Mouse (Mus musculus): ENCODE data around the gene Pomt2. TPM values are rescaled to one million over a fixed set of nuclear protein-coding genes. Genes with fewer than 3 reads are reported as not detected.
"Not testable (repeated sequence)": the region's sequence is repeated elsewhere in the genome, so short reads cannot be mapped to it uniquely, and the experiment has no call there.

The Pomt2 gene
- total RNA-seq (2021) = 10 to 100 TPM; 21.0 to 22.8 TPM

- peak; percentile 91 to 96 for DNase-seq (ENCODE audit: extremely low spot score in 1 of 2, low spot score in 2 of 2)
- intact Hi-C loops (cut with DNase I) = no loop called here
These were observed at the start of gene Pomt2 for GRCm38 (mm10) chr12:87147395-87148089. Gene Pomt2, minus strand, starts transcription at chr12:87147968.

GRCm38 (mm10) chr12:87196310-87196709 lies 48.5 kb upstream of the Pomt2 start:
- no peak for DNase-seq (ENCODE audit: extremely low spot score in 1 of 2, low spot score in 2 of 2)
- intact Hi-C loops (cut with DNase I) = no loop called here

GRCm38 (mm10) chr12:87195069-87195468 lies 47.3 kb upstream of the Pomt2 start:
- intact Hi-C loops (cut with DNase I) = no loop called here
- DNase-seq (ENCODE audit: extremely low spot score in 1 of 2, low spot score in 2 of 2) = no peak

- DNase-seq (ENCODE audit: extremely low spot score in 1 of 2, low spot score in 2 of 2) = no peak
These were observed 45.2 kb upstream of the Pomt2 start for GRCm38 (mm10) chr12:87193008-87193407.

GRCm38 (mm10) chr12:87177631-87178030 lies 29.9 kb upstream of the Pomt2 start:
- no peak for DNase-seq (ENCODE audit: extremely low spot score in 1 of 2, low spot score in 2 of 2)
- intact Hi-C loops (cut with DNase I) = no loop called here

More at GRCm38 (mm10) chr12:87193008-87193407, 45.2 kb upstream of the Pomt2 start:
- intact Hi-C loops (cut with DNase I) = no loop called here

- intact Hi-C loops (cut with DNase I) = no loop called here
- no peak for DNase-seq (ENCODE audit: extremely low spot score in 1 of 2, low spot score in 2 of 2)
These were observed 27.6 kb upstream of the Pomt2 start for GRCm38 (mm10) chr12:87175194-87175946.

- no peak for DNase-seq (ENCODE audit: extremely low spot score in 1 of 2, low spot score in 2 of 2)
- intact Hi-C loops (cut with DNase I) = no loop called here
These were observed 13.0 kb upstream of the Pomt2 start for GRCm38 (mm10) chr12:87160815-87161214.

- no peak for DNase-seq (ENCODE audit: extremely low spot score in 1 of 2, low spot score in 2 of 2)
- intact Hi-C loops (cut with DNase I) = no loop called here
These were observed 12.5 kb upstream of the Pomt2 start for GRCm38 (mm10) chr12:87160310-87160709.

- intact Hi-C loops (cut with DNase I) = no loop called here
- no peak for DNase-seq (ENCODE audit: extremely low spot score in 1 of 2, low spot score in 2 of 2)
These were observed 10.3 kb upstream of the Pomt2 start for GRCm38 (mm10) chr12:87158099-87158498.

GRCm38 (mm10) chr12:87157361-87157760 lies 9.6 kb upstream of the Pomt2 start:
- intact Hi-C loops (cut with DNase I) = no loop called here

GRCm38 (mm10) chr12:87154448-87154847 lies 6.7 kb upstream of the Pomt2 start:
- intact Hi-C loops (cut with DNase I); DNase-seq (ENCODE audit: extremely low spot score in 1 of 2, low spot score in 2 of 2): not testable (repeated sequence)

More at GRCm38 (mm10) chr12:87157361-87157760, 9.6 kb upstream of the Pomt2 start:
- no peak for DNase-seq (ENCODE audit: extremely low spot score in 1 of 2, low spot score in 2 of 2)

GRCm38 (mm10) chr12:87149471-87149870 lies 1.7 kb upstream of the Pomt2 start:
- no peak for DNase-seq (ENCODE audit: extremely low spot score in 1 of 2, low spot score in 2 of 2)
- intact Hi-C loops (cut with DNase I) = no loop called here

- intact Hi-C loops (cut with DNase I) = no loop called here
- DNase-seq (ENCODE audit: extremely low spot score in 1 of 2, low spot score in 2 of 2) = peak in 1 of 2 experiments; percentile 18
These were observed 368 bp upstream of the Pomt2 start for GRCm38 (mm10) chr12:87148136-87148535.

GRCm38 (mm10) chr12:87146966-87147365 lies 802 bp downstream of the Pomt2 start, which contains the start of gene Gstz1:
Gene Gstz1, plus strand, starts transcription at chr12:87147165.
- intact Hi-C loops (cut with DNase I) = no loop called here
- DNase-seq (ENCODE audit: extremely low spot score in 1 of 2, low spot score in 2 of 2) = peak; percentile 88 to 93

- DNase-seq (ENCODE audit: extremely low spot score in 1 of 2, low spot score in 2 of 2) = no peak
- intact Hi-C loops (cut with DNase I) = no loop called here
These were observed 5.6 kb downstream of the Pomt2 start for GRCm38 (mm10) chr12:87142156-87142555.

- intact Hi-C loops (cut with DNase I) = no loop called here
- DNase-seq (ENCODE audit: extremely low spot score in 1 of 2, low spot score in 2 of 2) = no peak
These were observed 9.0 kb downstream of the Pomt2 start for GRCm38 (mm10) chr12:87138768-87139167.

- intact Hi-C loops (cut with DNase I) = no loop called here
- DNase-seq (ENCODE audit: extremely low spot score in 1 of 2, low spot score in 2 of 2) = no peak
These were observed 9.4 kb downstream of the Pomt2 start for GRCm38 (mm10) chr12:87138342-87138701.

- intact Hi-C loops (cut with DNase I) = no loop called here
- no peak for DNase-seq (ENCODE audit: extremely low spot score in 1 of 2, low spot score in 2 of 2)
These were observed 10.1 kb downstream of the Pomt2 start for GRCm38 (mm10) chr12:87137439-87138341.

- DNase-seq (ENCODE audit: extremely low spot score in 1 of 2, low spot score in 2 of 2) = no peak
- intact Hi-C loops (cut with DNase I) = loop anchor here (5.0 kb wide), 1 partner anchor 115 kb away; no protein-coding TSS in a partner anchor
These were observed 15.0 kb downstream of the Pomt2 start for GRCm38 (mm10) chr12:87132784-87133183.

Data from left cerebral cortex, postnatal 10 days (tissue).